Mouse (Mus musculus) kidney, postnatal 0 days (tissue): ENCODE data around the gene Arhgap33. TPM values are rescaled to one million over a fixed set of nuclear protein-coding genes. Genes with fewer than 3 reads are reported as not detected.
"Not testable (repeated sequence)": the region's sequence is repeated elsewhere in the genome, so short reads cannot be mapped to it uniquely, and the experiment has no call there.

Experiments
- ATAC-seq: fragments of 200-750 bp; cut with Nextera tagmentation; replicated peaks from 2 replicates; pipeline ENCODE4 v1.8.0; 2017; ENCODE audit warnings: low read depth, moderate number of reproducible peaks, moderate TSS enrichment, moderate library complexity; ENCODE audit not compliant: low FRiP score
- DNase-seq: peaks from one replicate; pipeline ENCODE4 v3.0.0-alpha.2; 2016; ENCODE audit warnings: low spot score
- H3K27ac ChIP-seq: fragments of 300-500 bp; sonication (generic); 2 replicates; pipeline ENCODE4 v1.5.1; 2014; ENCODE audit warnings: mild to moderate bottlenecking
- H3K27me3 ChIP-seq: fragments of 300-500 bp; sonication (generic); 2 replicates; pipeline ENCODE4 v1.6.1; 2014; ENCODE audit warnings: low read length, mixed read lengths; ENCODE audit not compliant: insufficient read depth
- H3K36me3 ChIP-seq: fragments of 300-500 bp; sonication (generic); 2 replicates; pipeline ENCODE4 v1.6.1; 2014; ENCODE audit warnings: low read length, mixed read lengths; ENCODE audit not compliant: insufficient read depth
- H3K4me1 ChIP-seq: fragments of 300-500 bp; sonication (generic); replicated peaks from 2 replicates; pipeline ENCODE4 v1.6.1; 2014; ENCODE audit warnings: antibody characterized with exemption, low read length, mixed read lengths; ENCODE audit not compliant: insufficient read depth
- H3K4me2 ChIP-seq: fragments of 300-500 bp; sonication (generic); 2 replicates; pipeline ENCODE4 v1.6.1; 2014; ENCODE audit warnings: mild to moderate bottlenecking, low read length, moderate library complexity, mixed read lengths
- H3K4me3 ChIP-seq: fragments of 300-500 bp; sonication (generic); replicated peaks from 2 replicates; pipeline ENCODE4 v1.5.1; 2014; ENCODE audit warnings: low read depth, low read length
- H3K9ac ChIP-seq: fragments of 300-500 bp; sonication (generic); 2 replicates; pipeline ENCODE4 v1.6.1; 2014; ENCODE audit warnings: low read depth, low read length
- H3K9me3 ChIP-seq: fragments of 300-500 bp; sonication (generic); replicated peaks from 2 replicates; pipeline ENCODE4 v1.6.1; 2016; ENCODE audit warnings: low read length, inconsistent platforms, mixed read lengths
- CTCF ChIP-seq: IDR thresholded peaks from 2 replicates; pipeline ENCODE4 v1.5.1; 2016; ENCODE audit warnings: antibody characterized with exemption, low read depth, mild to moderate bottlenecking, moderate library complexity
- WGBS: fragments of 180-500 bp; shearing (Covaris S2); extraction: QIAGEN DNeasy Blood & Tissue Kit; methylation state at CpG from one replicate; pipeline ENCODE4 v1.1.7; 2014; 5-methylcytosine and 5-hydroxymethylcytosine counted together
- polyA plus RNA-seq: library from polyadenylated mRNA; unstranded; fragments of >200 nt; fragmentation: Nextera tagmentation; extraction: Ambion mirVana; gene quantifications from 2 replicates; pipeline ENCODE4 v1.2.1, GENCODE M21; 2015

Gene Arhgap33
- polyA plus RNA-seq, 1 experiment from 2014 or later, result 4.2 TPM

DNA sequence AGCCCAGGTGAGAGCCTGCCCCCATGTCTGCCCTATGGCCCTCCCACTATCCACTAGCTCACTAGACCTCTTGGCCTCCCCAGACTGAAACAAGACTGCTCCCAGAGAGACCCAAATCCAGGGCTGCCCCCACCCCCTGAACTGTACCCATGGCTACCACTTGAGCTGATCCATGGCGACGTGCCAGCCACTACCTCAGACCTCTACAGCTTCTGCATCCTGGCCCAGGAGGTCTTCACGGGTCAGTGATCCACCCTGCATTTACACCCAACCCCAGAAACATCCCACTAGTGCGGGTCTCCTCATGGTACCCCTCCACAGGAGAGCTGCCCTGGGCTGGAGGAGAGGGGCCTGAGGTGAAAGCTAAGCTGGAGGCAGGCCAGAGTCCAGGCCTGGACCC lies 14.5 kb downstream of the Arhgap33 start:
- no peak for ATAC-seq
- no peak for DNase-seq

DNA sequence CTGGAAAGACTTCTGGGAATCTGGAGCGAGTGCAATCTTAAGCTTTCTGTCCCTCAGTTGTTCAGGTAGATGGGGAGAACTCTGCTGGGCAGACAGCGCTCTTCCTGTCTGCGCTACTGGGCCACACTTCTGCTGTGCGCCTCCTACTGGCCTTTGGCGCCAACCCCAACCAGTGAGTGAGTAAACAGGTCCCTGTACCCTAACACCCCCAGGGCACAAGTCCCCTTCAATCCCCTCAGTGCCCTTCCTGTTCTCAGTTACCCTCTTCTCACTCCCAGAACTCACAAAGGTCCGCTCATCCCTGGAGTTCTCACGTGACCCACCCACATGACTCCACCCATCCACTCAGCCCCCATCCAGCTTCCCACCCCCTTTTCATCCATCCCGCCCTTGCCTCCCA lies 16.5 kb downstream of the Arhgap33 start:
- 0 out of 2 replicates have a peak, but pooled peaks cover under 1% of the 10 kb centered on the region for H3K36me3 ChIP-seq
- H3K4me1 ChIP-seq, result 0 out of 2 replicates have a peak, but pooled peaks cover 6% of the 10 kb centered on the region
- no peak for DNase-seq
- 44% methylated on average over 8 of the region's 8 CpGs for WGBS
- H3K4me3 ChIP-seq, result no peak overlapping the region
- no peak overlapping the region for H3K27ac ChIP-seq
- ATAC-seq, result no peak
- no peak overlapping the region for H3K4me2 ChIP-seq
- no peaks in the 10 kb centered on the region for H3K27me3 ChIP-seq
- 0 out of 2 replicates have a peak, but pooled peaks have one; percentile 5 for TF ChIP-seq CTCF
- no peaks in the 10 kb centered on the region for H3K9me3 ChIP-seq
- no peak overlapping the region for H3K9ac ChIP-seq

More for the DNA sequence above, 14.5 kb downstream of the Arhgap33 start:
- Histone ChIP-seq H3K36me3 (peaks cover 14% of the 10 kb centered on the region; the same call in 1 of the 2 replicates), H3K4me1 (0 out of 2 replicates have a peak, but pooled peaks cover 7% of the 10 kb centered on the region), H3K9ac (no peak overlapping the region), H3K27me3 (no peaks in the 10 kb centered on the region), H3K4me3 (no peak overlapping the region), H3K27ac (no peak overlapping the region), H3K9me3 (no peaks in the 10 kb centered on the region), H3K4me2 (no peak overlapping the region)
- 49% methylated on average over 4 of the region's 4 CpGs for WGBS
- no peak for TF ChIP-seq CTCF

DNA sequence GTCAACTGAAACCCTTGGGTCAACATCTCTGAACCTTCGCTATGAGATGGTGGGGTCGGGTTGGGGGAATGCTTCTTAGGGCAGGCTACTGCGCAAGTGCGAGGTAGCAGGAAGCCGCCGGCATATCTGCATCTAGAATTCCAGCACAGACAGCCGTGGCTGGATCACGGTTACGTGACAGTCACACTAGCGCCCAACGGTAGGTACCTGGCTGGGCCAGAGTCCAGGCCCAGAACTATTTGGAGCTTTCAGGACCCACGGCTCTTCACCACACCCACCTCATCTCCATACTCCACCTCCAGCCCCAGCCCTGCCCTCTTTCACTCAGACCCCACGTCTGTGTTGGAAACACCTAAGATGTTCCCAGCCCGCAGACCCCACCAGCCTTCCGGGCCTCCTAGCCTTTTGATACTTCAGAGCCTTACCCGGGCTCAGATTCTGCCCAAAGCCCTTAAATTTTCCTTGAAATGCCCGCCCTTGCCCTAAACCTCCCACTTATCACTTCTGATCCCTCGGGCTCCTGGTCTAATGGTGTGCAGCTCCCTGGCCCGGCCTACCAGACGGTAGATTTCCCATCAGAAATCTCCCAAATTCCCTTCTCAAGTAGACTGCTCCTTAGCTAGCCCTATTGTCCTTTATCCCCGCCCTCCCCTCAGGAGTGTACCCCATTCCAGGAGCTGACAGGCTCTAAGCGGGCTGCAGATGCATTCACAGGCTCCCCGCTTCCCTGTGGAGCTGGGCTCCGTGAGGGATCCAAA lies 19.7 kb downstream of the Arhgap33 start:
- WGBS, result 61% methylated on average over 24 of the region's 24 CpGs
- Histone ChIP-seq H3K36me3 (no peaks in the 10 kb centered on the region), H3K27me3 (no peaks in the 10 kb centered on the region), H3K9me3 (no peaks in the 10 kb centered on the region), H3K4me3 (no peak overlapping the region), H3K27ac (no peak overlapping the region), H3K4me2 (no peak overlapping the region), H3K9ac (no peak overlapping the region), H3K4me1 (0 out of 2 replicates have a peak, but pooled peaks cover 2% of the 10 kb centered on the region)
- ATAC-seq (no peak), DNase-seq (no peak)
- TF ChIP-seq CTCF, result no peak

DNA sequence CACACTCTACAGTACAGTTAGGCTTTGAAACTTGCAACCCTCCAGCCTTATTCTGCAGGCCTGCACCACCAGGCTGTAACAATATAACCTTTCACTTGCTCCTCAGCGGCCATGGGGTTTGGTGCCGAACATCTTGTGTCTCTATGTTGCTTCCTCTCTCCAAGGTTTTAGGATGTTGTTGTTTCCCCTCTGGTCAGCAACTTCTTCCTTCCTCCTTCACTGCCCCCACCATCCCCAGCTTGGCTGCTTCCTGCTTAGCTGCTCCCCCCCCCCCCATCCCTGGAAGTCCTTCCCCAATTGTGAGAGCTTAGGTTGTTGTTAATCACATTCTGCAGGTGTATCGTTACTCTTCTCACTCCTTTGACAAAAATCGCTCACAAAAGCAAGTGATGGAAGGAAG lies 26.8 kb downstream of the Arhgap33 start:
- H3K27me3 ChIP-seq, result no peaks in the 10 kb centered on the region
- no peaks in the 10 kb centered on the region for H3K9me3 ChIP-seq
- no peak overlapping the region for H3K4me3 ChIP-seq
- no peak for DNase-seq
- no peak for ATAC-seq
- 58% methylated on average over 4 of the region's 4 CpGs for WGBS
- no peaks in the 10 kb centered on the region for H3K4me1 ChIP-seq
- no peak overlapping the region for H3K4me2 ChIP-seq
- no peaks in the 10 kb centered on the region for H3K36me3 ChIP-seq
- no peak for TF ChIP-seq CTCF
- H3K27ac ChIP-seq, result no peak overlapping the region
- no peak overlapping the region for H3K9ac ChIP-seq

DNA sequence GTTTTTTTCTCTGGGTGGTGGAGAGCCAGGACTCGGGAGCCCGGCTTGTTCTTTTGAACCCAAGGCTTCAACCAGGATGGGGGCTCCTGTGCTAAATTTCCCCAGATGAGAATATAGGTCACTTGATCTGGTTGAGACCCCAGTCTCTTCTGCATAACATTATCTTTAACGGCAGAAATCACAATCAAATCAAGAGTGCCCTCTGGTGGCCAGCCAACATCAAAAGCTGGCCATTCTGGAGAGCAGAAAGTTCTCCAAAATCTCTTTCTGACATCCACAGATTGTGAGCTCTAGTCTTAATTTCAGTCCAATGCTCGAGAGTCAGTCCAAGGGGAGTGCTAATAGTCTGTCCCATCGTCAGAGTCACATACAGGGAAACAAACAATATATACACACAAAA lies 33.7 kb downstream of the Arhgap33 start:
- not testable (repeated sequence) for H3K4me3 ChIP-seq, H3K36me3 ChIP-seq, H3K27me3 ChIP-seq, DNase-seq, H3K27ac ChIP-seq, H3K4me1 ChIP-seq, ATAC-seq, H3K4me2 ChIP-seq, H3K9ac ChIP-seq, H3K9me3 ChIP-seq
- TF ChIP-seq CTCF, result peak; percentile 43
- 77% methylated on average over 5 of the region's 5 CpGs for WGBS

DNA sequence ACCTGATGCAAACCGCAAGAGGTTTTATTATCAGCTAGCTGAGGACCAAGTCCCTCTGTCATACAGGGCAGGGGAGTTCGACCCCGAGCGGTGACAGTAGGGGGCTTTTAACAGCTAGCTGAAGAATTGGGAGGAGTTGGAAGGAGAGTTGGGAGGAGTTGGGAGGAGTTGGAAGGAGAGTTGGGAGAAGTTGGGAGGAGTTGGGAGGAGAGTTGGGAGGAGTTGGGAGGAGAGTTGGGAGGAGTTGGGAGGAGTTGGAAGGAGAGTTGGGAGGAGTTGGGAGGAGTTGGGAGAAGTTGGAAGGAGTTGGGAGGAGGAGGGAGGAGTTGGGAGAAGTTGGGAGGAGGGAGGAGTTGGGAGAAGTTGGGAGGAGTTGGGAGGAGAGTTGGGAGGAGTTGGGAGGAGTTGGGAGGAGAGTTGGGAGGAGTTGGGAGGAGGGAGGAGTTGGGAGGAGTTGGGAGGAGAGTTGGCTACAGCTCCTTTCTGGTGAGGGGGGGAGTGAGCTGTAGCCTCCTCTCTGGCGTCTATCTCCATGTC lies 39.3 kb downstream of the Arhgap33 start:
- H3K4me1 ChIP-seq, H3K36me3 ChIP-seq, H3K4me2 ChIP-seq, H3K9ac ChIP-seq, ATAC-seq, H3K4me3 ChIP-seq, H3K9me3 ChIP-seq, DNase-seq, H3K27ac ChIP-seq, H3K27me3 ChIP-seq: not testable (repeated sequence)
- WGBS, result 59% methylated on average over 4 of the region's 5 CpGs
